Mouse (Mus musculus) small intestine, adult 2 months (tissue): ENCODE measurements around the gene A730015C16Rik.

Experiments
- CTCF ChIP-seq: fragments of 200-500 bp; IDR thresholded peaks from 2 replicates; pipeline ENCODE4 v1.5.1; 2012; ENCODE audit warnings: low read depth, mild to moderate bottlenecking, control low read depth, inconsistent platforms, low read length, moderate library complexity, mixed read lengths; ENCODE audit not compliant: insufficient replicate concordance, insufficient read length; ENCODE audit errors: extremely low read depth
- POLR2A ChIP-seq: fragments of 200-500 bp; IDR thresholded peaks from 2 replicates; pipeline ENCODE4 v1.6.1; 2012; ENCODE audit warnings: low read depth, mild to moderate bottlenecking, control low read depth, inconsistent platforms, low read length, moderate library complexity

DNA sequence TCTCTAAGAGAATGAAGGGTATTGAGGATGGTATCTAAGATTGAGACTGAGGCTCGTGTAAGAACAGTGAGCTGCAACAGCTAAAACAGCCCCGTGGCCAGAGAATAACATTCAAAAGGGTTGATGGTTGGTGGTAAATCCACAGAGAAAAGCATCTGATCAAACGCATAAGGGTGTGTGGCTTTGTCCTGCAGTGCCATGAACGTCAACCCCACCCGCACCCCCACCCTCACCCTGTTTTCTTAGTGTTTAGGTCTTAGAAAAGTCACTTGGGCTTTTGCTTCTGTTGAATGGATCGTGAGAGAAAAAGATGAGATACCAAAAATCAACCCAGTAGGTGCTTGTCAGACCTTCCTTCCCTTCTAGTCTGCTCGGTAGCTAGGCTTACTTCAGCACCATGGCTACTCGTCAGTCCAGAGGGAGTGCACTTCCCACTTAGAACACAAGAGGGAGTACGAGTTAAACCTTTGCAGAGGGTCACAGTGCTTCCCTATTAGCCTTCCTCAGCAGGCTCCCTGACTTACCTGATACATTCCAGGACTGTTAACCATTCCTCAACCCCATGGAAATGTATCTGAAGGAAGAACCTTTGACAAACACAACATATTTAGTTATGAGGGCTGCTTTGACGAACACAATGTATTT is 21.4 kb upstream of the A730015C16Rik start:
- TF ChIP-seq CTCF: peak; percentile 52; the same call in 1 of the 2 replicates
- TF ChIP-seq POLR2A: no peak
